Mouse (Mus musculus): Measurements from ENCODE around the gene Myo18a. TPM values are rescaled to one million over a fixed set of nuclear protein-coding genes. Genes with fewer than 3 reads are reported as not detected.

Gene Myo18a
- 22.6 and 23.8 TPM in 2 replicates for polyA plus RNA-seq (2014; fragmentation: Nextera tagmentation; extraction: Ambion mirVana)

- Histone ChIP-seq H3K4me1 (ENCODE audit: control insufficient read depth, insufficient read depth, low read length) (peaks cover 39% of the 10 kb centered on the region), H3K9me3 (ENCODE audit: control insufficient read depth, low read length) (no peaks in the 10 kb centered on the region), H3K36me3 (ENCODE audit: control insufficient read depth, insufficient read depth, low read length) (no peaks in the 10 kb centered on the region), H3K27me3 (ENCODE audit: control insufficient read depth, insufficient read depth, low read length) (no peaks in the 10 kb centered on the region), H3K27ac (ENCODE audit: low read depth, low read length) (peak within 1 kb of the TSS; percentile 93), H3K9ac (ENCODE audit: low read length) (peak within 1 kb of the TSS; percentile 99), H3K4me3 (ENCODE audit: low read depth, low read length) (peak within 1 kb of the TSS; percentile 95), H3K4me2 (peak within 1 kb of the TSS; percentile 83)
- DNase-seq (ENCODE audit: low spot score, missing footprints) (peak; percentile 100), ATAC-seq (ENCODE audit: low FRiP score) (peak; percentile 82)
- 2% methylated on average over 49 of the region's 79 CpGs for WGBS
Observed at GRCm38 (mm10) chr11:77762783-77763672, at the start of gene Myo18a. Gene Myo18a, plus strand, starts transcription at chr11:77763246.

- Histone ChIP-seq H3K4me1 (ENCODE audit: control insufficient read depth, insufficient read depth, low read length) (no peaks in the 10 kb centered on the region), H3K27ac (ENCODE audit: low read depth, low read length) (no peak overlapping the region), H3K27me3 (ENCODE audit: control insufficient read depth, insufficient read depth, low read length) (no peaks in the 10 kb centered on the region), H3K4me2 (no peak overlapping the region), H3K9me3 (ENCODE audit: control insufficient read depth, low read length) (no peaks in the 10 kb centered on the region), H3K4me3 (ENCODE audit: low read depth, low read length) (no peak overlapping the region), H3K9ac (ENCODE audit: low read length) (no peak overlapping the region), H3K36me3 (ENCODE audit: control insufficient read depth, insufficient read depth, low read length) (peaks cover 2% of the 10 kb centered on the region; the same call in 1 of the 2 replicates)
- WGBS, result 97% methylated on average over 3 of the region's 3 CpGs
- ATAC-seq (ENCODE audit: low FRiP score) (no peak), DNase-seq (ENCODE audit: low spot score, missing footprints) (no peak)
Observed at GRCm38 (mm10) chr11:77713736-77714135, 49.3 kb upstream of the Myo18a start.

GRCm38 (mm10) chr11:77719055-77719454 lies 44.0 kb upstream of the Myo18a start:
- H3K4me1 ChIP-seq (ENCODE audit: control insufficient read depth, insufficient read depth, low read length), result no peaks in the 10 kb centered on the region
- H3K4me2 ChIP-seq, result no peak overlapping the region
- no peak for DNase-seq (ENCODE audit: low spot score, missing footprints)
- no peaks in the 10 kb centered on the region for H3K36me3 ChIP-seq (ENCODE audit: control insufficient read depth, insufficient read depth, low read length)
- WGBS, result 93% methylated on average over 2 of the region's 2 CpGs
- no peak overlapping the region for H3K27ac ChIP-seq (ENCODE audit: low read depth, low read length)
- H3K27me3 ChIP-seq (ENCODE audit: control insufficient read depth, insufficient read depth, low read length), result no peaks in the 10 kb centered on the region
- no peak for ATAC-seq (ENCODE audit: low FRiP score)
- no peak overlapping the region for H3K9ac ChIP-seq (ENCODE audit: low read length)
- H3K4me3 ChIP-seq (ENCODE audit: low read depth, low read length), result no peak overlapping the region
- H3K9me3 ChIP-seq (ENCODE audit: control insufficient read depth, low read length), result no peaks in the 10 kb centered on the region

GRCm38 (mm10) chr11:77721389-77721788 lies 41.7 kb upstream of the Myo18a start:
- Histone ChIP-seq H3K27ac (ENCODE audit: low read depth, low read length) (no peak overlapping the region), H3K36me3 (ENCODE audit: control insufficient read depth, insufficient read depth, low read length) (no peaks in the 10 kb centered on the region), H3K27me3 (ENCODE audit: control insufficient read depth, insufficient read depth, low read length) (no peaks in the 10 kb centered on the region), H3K4me3 (ENCODE audit: low read depth, low read length) (no peak overlapping the region), H3K4me1 (ENCODE audit: control insufficient read depth, insufficient read depth, low read length) (peaks cover 4% of the 10 kb centered on the region; the same call in 1 of the 2 replicates), H3K9me3 (ENCODE audit: control insufficient read depth, low read length) (no peaks in the 10 kb centered on the region), H3K9ac (ENCODE audit: low read length) (no peak overlapping the region), H3K4me2 (no peak overlapping the region)
- no peak for ATAC-seq (ENCODE audit: low FRiP score)
- WGBS, result 80% methylated on average over 4 of the region's 4 CpGs
- no peak for DNase-seq (ENCODE audit: low spot score, missing footprints)

DNA sequence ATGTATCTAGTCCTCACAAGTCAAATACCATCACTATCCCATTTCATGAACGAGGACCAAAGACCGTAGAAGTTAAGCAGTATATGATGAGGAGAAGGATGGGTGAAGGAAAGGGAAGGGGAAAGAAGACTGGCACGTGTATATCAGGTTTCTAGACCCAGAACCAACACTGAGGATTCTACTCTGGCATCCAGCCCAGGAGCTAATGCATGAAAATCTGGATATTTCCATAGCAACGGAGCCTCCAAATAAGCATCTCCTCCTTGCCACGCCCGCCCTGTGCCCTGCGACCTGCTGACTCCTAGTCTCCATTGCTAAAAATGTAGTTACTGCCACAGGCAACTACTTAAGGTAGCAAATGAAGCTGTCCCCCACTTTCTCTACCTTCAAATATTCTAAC lies 38.3 kb upstream of the Myo18a start:
- H3K9me3 ChIP-seq (ENCODE audit: control insufficient read depth, low read length), result no peaks in the 10 kb centered on the region
- ATAC-seq (ENCODE audit: low FRiP score) (no peak), DNase-seq (ENCODE audit: low spot score, missing footprints) (no peak)
- H3K36me3 ChIP-seq (ENCODE audit: control insufficient read depth, insufficient read depth, low read length), result no peaks in the 10 kb centered on the region
- H3K27ac ChIP-seq (ENCODE audit: low read depth, low read length), result no peak overlapping the region
- no peak overlapping the region for H3K4me3 ChIP-seq (ENCODE audit: low read depth, low read length)
- H3K4me1 ChIP-seq (ENCODE audit: control insufficient read depth, insufficient read depth, low read length), result peaks cover 4% of the 10 kb centered on the region; the same call in 1 of the 2 replicates
- WGBS, result 74% methylated on average over 7 of the region's 7 CpGs
- H3K4me2 ChIP-seq, result no peak overlapping the region
- no peak overlapping the region for H3K9ac ChIP-seq (ENCODE audit: low read length)
- H3K27me3 ChIP-seq (ENCODE audit: control insufficient read depth, insufficient read depth, low read length), result no peaks in the 10 kb centered on the region

DNA sequence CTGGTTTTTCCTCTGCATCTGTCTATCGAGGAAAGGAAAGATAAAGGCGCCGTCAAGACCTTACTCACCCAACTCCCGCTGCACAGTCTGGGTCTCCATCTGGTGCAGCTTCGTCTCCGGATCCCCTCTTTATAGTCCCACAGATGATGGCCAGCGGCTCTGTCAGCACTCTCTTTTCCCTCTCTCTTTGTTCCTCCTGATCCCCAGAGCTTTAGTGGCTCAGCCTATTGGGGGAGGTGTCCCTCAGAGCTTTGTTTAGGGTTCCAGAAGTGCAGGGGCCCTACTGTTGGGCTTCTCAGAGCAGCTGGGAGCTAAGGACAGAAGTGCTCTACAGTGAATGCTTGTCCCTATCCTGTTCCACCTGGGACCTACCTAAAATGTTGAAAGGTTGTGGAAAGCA lies 37.9 kb upstream of the Myo18a start, which contains the start of gene Cryba1:
TSS of gene Cryba1 (minus strand) at position 101 of the 400 bp plus-strand sequence.
- no peaks in the 10 kb centered on the region for H3K27me3 ChIP-seq (ENCODE audit: control insufficient read depth, insufficient read depth, low read length)
- H3K4me3 ChIP-seq (ENCODE audit: low read depth, low read length), result no peak within 1 kb of the TSS
- H3K4me1 ChIP-seq (ENCODE audit: control insufficient read depth, insufficient read depth, low read length), result peaks cover 4% of the 10 kb centered on the region; the same call in 1 of the 2 replicates
- H3K9me3 ChIP-seq (ENCODE audit: control insufficient read depth, low read length), result no peaks in the 10 kb centered on the region
- WGBS, result 48% methylated on average over 7 of the region's 7 CpGs
- DNase-seq (ENCODE audit: low spot score, missing footprints) (no peak), ATAC-seq (ENCODE audit: low FRiP score) (no peak)
- H3K27ac ChIP-seq (ENCODE audit: low read depth, low read length), result no peak within 1 kb of the TSS
- H3K9ac ChIP-seq (ENCODE audit: low read length), result no peak within 1 kb of the TSS
- H3K36me3 ChIP-seq (ENCODE audit: control insufficient read depth, insufficient read depth, low read length), result no peaks in the 10 kb centered on the region
- no peak within 1 kb of the TSS for H3K4me2 ChIP-seq

GRCm38 (mm10) chr11:77728587-77728986 lies 34.5 kb upstream of the Myo18a start:
- no peak overlapping the region for H3K9ac ChIP-seq (ENCODE audit: low read length)
- ATAC-seq (ENCODE audit: low FRiP score), result no peak
- H3K27me3 ChIP-seq (ENCODE audit: control insufficient read depth, insufficient read depth, low read length), result no peaks in the 10 kb centered on the region
- WGBS, result 52% methylated on average over 2 of the region's 2 CpGs
- no peak overlapping the region for H3K4me3 ChIP-seq (ENCODE audit: low read depth, low read length)
- no peak for DNase-seq (ENCODE audit: low spot score, missing footprints)
- H3K36me3 ChIP-seq (ENCODE audit: control insufficient read depth, insufficient read depth, low read length), result no peaks in the 10 kb centered on the region
- H3K4me2 ChIP-seq, result no peak overlapping the region
- H3K27ac ChIP-seq (ENCODE audit: low read depth, low read length), result no peak overlapping the region
- peaks cover 4% of the 10 kb centered on the region; the same call in 1 of the 2 replicates for H3K4me1 ChIP-seq (ENCODE audit: control insufficient read depth, insufficient read depth, low read length)
- H3K9me3 ChIP-seq (ENCODE audit: control insufficient read depth, low read length), result no peaks in the 10 kb centered on the region

DNA sequence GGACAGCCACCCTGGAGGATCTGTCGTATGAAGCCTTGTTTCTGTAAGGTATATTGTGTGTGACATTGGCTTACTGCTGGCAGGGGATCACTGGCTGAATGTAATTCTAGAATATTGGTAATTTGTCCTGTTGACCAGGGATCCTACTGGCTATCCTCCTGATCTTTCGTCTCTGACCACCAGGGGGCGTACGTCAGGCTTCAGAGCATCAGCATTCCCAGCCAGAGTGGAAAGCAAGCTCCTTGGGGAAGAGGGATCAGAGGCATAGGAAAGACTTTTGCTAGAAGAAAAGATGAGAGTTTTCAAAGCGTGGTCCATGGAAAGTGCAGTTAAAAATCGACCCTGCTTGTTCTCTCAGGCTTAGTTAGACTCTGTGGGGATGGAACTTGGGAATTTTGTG lies 25.8 kb upstream of the Myo18a start:
- Histone ChIP-seq H3K36me3 (ENCODE audit: control insufficient read depth, insufficient read depth, low read length) (no peaks in the 10 kb centered on the region), H3K4me3 (ENCODE audit: low read depth, low read length) (no peak overlapping the region), H3K4me2 (no peak overlapping the region), H3K4me1 (ENCODE audit: control insufficient read depth, insufficient read depth, low read length) (no peaks in the 10 kb centered on the region), H3K9me3 (ENCODE audit: control insufficient read depth, low read length) (no peaks in the 10 kb centered on the region), H3K27me3 (ENCODE audit: control insufficient read depth, insufficient read depth, low read length) (no peaks in the 10 kb centered on the region), H3K27ac (ENCODE audit: low read depth, low read length) (no peak overlapping the region), H3K9ac (ENCODE audit: low read length) (no peak overlapping the region)
- ATAC-seq (ENCODE audit: low FRiP score) (no peak), DNase-seq (ENCODE audit: low spot score, missing footprints) (peak; percentile 98)
- WGBS, result 1% methylated on average over 6 of the region's 6 CpGs

DNA sequence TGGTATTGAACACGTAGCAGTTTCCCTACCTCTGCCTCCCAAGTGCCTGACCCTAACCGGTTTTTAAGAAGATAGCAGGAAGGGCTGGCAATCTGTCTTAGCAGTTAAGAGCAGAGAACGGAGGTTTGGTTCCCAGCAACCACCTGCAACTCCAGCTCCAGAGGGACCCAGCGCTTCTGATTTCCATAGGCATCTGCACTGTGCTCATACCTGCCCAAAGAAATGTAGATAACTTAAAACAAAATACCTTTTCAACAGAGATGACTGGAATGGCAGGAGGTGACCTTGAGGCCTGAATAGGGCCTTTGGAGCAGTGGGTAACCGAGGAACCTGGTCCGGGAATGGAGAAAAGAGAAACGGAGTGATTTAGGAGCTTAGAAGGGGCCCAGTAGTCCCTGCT lies 24.5 kb upstream of the Myo18a start:
- H3K9ac ChIP-seq (ENCODE audit: low read length), result no peak overlapping the region
- no peaks in the 10 kb centered on the region for H3K27me3 ChIP-seq (ENCODE audit: control insufficient read depth, insufficient read depth, low read length)
- H3K4me2 ChIP-seq, result no peak overlapping the region
- WGBS, result 58% methylated on average over 7 of the region's 7 CpGs
- ATAC-seq (ENCODE audit: low FRiP score), result no peak
- H3K27ac ChIP-seq (ENCODE audit: low read depth, low read length), result no peak overlapping the region
- no peaks in the 10 kb centered on the region for H3K9me3 ChIP-seq (ENCODE audit: control insufficient read depth, low read length)
- no peaks in the 10 kb centered on the region for H3K36me3 ChIP-seq (ENCODE audit: control insufficient read depth, insufficient read depth, low read length)
- no peak for DNase-seq (ENCODE audit: low spot score, missing footprints)
- no peaks in the 10 kb centered on the region for H3K4me1 ChIP-seq (ENCODE audit: control insufficient read depth, insufficient read depth, low read length)
- no peak overlapping the region for H3K4me3 ChIP-seq (ENCODE audit: low read depth, low read length)
